Mouse (Mus musculus) 3T3-L1 (cell line): ENCODE measurements around the gene Wasf3.
"Not testable (repeated sequence)": the region's sequence is repeated elsewhere in the genome, so short reads cannot be mapped to it uniquely, and the experiment has no call there.

ENCODE experiments used
- DNase-seq: peaks from one replicate; pipeline ENCODE4 v3.0.0-alpha.2; 2015; ENCODE audit warnings: low read depth, low spot score

Wasf3 gene

DNA sequence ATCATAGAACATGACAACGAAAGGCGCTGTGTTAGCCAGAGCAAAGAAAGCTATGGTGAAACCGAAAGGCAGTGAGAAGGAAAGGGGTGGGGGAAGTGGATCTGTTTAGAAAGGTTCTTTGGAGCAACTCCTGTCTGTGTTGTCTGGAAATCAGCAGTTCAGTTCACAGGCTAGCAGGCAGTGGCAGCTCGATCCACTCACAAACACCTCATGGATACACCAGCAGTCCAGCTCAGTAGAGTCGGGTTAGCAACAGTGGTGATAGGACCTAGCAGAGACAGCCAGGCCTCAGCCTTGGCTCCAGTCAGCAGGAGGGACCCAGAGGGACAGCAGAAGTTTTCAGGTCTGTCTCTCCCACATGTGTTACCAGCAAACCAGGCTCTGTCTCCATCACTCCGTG is 16.2 kb downstream of the Wasf3 start:
- DNase-seq: not testable (repeated sequence)

DNA sequence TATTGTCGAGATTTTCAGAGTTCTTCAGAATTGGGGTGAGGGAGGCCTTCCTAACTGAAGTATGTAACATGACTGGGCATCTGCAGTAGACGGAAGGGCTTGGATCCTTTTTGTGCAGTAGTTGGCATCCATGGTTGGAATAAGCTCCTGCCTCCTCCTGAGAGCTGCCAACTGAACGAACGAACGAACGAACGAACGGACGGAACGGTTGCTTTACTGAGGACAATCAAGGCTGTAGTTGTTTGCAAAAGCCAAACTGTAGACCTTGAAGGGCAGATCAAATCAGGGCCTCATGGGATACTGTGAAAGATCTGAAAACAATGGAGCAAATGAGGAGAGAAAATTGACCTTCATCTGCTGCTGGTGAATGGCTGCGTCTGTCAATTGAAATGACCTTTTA is 17.5 kb downstream of the Wasf3 start:
- DNase-seq: no peak

DNA sequence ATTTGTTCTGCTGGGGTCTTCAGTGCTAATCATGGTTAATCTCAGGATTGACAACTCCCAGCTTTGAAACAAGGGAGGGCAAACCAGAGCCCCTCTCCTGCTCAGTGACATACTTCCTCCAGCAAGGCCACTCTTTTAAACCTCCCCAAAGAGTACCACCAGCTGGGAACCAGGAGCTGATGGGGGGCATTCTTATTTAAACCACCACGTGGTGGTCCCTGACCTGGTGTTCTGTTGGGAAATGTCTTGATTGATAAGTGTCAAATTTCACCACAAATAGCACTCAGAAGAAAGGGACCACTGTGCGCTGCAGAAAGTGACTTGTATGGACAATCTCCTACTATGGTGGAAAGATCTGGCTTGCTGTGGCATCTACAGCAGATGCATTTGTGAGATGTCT is 19.1 kb downstream of the Wasf3 start:
- no peak for DNase-seq

DNA sequence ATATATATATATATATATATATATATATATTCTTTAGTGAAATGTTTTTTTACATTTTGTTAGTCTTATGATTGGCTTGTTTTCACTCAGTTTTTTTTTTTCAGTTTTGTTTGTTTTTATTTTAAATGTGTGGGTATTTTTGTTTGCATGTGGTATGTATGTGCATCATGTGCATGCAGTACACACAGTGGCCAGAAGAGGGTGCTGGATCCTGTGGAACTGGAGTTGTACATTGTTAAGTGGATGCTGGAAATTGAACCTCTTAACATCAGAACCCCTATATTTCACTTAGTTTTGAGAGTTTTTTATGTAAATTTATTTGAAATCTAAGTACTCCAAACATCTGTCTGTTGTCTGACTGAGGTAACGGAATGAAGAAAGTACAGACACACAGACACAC is 21.3 kb downstream of the Wasf3 start:
- DNase-seq: peak; percentile 21

DNA sequence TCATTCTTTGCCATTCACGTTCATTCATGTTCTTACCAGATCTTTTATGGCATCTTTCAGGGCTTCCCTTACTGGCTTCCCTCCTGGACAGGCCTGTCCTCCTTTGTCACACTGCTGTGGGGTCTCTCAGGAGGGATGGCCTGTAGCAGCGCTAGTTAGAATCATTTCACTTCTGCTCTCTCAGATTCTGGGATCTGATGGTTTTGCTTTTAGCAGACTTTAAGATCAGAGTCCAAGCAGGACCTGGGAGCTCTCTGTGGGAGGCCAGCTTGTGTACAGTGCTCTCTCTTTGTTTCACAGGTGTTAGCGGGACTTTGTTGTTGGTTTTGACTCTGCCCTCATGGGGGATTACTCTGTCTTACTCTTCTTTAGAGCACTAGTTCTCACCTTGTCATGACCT is 23.0 kb downstream of the Wasf3 start:
- DNase-seq: no peak

DNA sequence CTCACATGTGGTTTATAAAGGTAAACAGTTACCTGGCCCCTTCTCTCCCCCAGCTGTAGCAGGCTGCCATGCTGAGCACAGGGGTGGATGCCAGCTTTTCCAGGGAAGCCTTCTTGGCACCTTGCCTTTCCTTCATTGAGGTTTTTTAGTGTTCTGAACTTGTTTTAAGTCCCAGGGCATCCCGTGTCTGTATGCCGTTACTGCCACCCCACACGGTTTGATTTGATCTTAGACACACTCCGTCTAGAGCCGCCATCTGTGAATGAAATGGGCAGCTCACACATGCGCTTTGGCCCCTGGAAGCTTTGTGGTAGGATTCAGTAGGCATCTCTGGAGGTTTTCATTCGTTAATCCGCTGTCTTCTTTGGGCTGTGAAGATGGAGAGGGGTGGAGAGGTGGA is 23.8 kb downstream of the Wasf3 start:
- DNase-seq: no peak

DNA sequence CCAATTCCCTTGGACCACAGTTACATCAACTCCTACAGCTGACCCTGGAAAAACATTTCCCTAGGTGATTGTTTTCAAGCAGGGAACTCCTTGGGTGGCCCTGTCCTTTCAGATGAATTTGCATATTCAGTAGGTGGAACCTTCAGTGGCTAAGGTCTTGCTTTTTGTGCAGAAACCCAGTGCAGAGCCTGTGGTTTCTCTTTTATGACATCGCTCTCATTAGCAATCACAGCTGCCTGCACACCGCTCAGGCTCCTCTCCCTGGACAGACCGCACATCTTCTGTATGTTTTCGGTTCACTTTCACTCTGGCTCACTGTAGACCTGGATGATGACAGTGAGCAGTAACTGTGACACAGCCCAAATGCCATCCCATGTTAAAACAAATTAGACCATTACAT is 26.0 kb downstream of the Wasf3 start:
- DNase-seq: no peak

DNA sequence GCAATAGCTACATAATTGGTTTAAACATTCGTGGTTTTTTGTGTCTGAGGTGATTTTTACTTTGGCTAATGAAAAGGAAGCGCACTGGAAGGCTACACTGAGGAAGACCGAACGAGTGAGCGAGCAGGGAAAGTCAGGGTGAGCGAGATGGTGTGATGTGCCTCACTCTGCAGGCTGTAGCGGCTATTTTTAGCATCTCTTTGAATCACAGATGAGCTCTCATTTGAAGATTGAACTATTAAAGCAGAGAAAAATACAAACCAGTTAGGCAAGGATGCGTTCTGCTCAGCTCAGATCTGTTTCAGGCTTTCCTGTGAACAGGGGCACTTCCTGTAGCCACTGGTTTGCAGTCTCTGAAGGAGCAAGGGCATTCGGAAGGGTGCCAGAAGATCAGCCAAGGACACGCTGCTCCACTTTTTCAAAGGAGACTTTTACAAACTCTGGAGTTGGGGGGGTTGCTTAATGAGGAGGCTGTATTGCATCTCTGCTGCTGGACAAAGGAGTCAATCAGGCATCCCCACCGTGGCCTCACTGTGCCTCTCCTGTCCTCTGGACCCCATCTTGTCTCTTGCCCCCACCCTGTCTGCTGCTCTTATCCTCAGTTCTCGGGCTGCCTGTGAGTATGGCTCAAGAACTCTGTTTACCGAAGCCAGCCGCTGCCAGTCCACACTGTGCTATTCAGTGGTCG is 28.1 kb downstream of the Wasf3 start:
- no peak for DNase-seq

DNA sequence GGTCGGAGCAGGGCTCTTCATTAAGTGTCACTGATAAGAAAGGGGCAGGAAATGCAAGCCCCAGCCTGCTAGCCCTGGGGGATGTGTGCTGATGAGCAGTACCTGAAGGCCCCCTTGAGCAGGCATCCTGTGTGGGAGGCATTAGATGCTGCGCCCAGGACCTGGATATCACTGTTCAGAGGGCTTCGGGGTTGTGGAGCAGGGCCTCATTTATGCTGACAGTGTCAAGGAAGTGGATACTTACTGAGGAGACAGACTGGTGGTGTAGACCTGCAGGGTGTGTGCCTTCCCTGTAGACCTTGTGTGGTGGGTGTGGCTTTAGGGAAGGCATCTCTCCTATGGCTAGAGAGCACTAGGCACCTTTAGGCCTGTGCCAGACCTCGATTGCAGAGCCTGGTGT is 29.8 kb downstream of the Wasf3 start:
- no peak for DNase-seq

DNA sequence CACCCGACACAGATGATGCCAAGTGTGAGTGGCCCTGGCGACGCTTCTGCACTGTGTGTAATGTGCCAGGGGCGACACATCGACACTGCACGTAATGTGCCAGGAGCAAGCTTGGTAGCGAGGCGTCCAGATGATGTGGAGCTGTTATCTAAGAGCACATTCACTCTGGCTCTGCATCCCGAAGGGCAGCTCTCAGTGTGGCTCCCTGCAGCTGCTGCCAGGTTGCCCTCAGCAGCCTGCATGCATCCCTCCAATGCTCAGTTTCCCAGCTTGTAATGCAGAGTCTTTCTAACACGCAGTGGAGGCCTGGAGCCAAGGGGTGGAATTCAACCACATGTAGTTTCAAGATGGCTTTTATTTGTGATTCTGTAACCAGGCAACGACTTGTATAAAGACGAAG is 30.4 kb downstream of the Wasf3 start:
- no peak for DNase-seq

DNA sequence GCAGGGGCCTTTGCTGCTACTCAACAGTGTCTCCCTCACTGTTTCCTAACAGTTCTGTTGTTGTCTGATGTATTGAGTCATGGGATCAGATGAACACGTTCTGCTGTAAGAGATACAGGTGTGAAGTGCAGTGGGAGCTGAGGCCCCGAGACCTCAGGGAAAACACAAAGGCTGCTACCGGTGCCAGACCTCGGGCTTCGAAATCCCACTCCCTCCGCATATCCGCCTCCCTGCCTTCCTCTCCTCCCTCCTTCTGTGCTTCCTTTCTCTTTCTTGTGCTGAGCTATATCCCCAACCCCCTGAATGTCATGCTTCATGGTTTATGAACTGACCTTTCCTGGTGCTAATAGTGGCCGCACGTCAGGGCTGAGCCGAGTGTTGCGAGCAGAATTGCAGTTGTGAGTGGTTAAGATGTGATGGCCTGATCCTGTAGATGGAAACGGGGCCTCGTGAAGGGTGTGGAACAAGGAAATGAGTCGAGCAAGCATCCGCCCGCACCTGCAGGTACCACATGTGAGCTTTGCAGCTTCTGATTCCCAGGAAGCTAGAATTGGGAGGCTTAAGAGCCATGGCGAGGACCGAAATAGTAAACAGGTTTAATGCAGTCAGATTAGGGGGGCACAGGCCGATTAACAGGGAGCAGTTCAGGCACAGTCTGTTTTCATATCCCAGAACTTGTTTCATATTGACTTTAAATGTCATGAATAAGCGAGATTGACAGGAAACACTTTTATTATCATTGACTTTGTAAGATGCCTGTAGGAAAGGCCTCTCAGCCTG is 31.7 kb downstream of the Wasf3 start:
- no peak for DNase-seq

DNA sequence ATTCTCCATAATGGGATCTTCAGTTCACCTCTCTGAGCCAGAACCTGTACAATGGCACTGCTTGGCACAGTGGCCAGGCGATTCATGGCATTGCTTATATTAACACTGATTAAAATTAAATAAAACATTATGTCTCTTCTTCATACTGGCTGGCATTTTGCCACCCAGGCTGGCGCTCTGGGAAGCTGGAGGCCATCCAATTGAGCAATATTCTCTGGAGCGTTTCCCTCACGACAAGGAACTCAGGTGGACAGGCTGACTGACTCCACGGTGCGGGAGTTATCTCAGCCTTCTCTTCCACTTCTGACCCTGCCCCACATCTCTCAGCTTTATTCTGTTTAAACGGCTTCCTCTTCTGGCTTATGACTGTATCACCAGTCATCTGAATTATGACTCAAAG is 33.3 kb downstream of the Wasf3 start:
- no peak for DNase-seq

DNA sequence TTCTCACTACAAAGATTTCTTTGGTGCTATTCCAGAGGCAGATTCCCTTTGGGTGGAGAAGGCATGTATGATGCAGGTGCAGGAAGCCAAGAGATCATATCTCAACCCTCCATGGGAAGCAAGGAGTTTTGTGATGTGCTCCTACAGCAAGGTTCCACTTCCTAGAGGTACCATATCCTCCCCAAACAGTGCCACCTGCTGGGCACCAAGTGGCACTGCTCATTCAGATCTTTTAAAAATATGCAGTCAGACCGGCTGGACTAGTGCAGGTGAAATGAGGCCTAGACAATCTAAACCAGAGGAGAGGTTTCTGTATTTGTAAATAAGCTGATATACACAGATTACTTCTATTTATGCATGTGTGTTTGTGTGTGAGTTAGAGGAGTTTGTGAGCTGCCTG is 35.3 kb downstream of the Wasf3 start:
- peak; percentile 39 for DNase-seq

DNA sequence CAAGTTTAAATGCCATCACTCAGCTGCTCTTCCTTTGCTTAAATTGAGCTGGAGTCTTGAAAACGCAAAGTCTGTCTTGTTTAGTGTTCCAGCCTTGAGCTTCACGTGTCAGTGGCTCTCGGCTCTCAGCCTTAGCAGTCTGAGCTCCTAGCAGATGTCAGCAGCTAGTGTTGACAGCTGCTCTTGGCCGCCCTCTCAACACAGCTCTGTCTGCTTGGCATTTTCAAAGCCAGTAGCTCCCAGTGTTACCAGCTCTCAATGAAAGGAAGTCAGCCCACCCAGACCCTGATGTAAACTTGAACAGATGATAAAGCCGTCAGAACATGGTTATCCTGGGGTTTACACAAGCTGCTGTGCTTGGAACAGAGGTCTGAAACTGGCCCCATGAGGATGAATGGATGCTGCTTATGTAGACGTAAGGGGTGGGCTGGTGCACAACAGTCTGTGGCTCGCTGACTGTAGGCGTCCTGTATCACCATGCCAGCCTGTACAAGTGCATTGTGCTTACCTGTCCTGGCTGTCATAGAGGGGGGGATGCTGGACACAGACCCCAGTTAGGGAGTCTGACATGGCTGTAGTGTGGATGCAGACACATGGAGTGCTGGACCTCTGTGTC is 40.0 kb downstream of the Wasf3 start:
- no peak for DNase-seq

DNA sequence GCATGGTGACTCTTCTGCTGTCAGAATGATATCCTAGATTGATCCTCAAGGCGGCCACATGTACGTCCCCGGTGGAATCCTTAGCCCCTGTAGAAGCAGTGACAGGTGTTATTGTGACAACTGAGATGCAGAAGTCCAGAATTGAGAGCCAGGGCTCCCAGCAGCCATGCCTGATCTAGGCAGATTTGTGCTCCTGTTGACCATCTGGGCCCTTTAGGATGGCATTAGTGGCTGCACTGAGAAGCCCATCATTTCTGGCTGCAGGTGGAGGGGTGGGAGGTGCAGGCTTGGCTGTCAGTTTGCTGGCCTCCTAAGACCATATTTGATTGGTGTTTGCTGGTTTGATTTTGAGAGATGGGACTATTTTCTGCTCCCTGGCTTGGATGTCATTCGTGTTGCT is 40.9 kb downstream of the Wasf3 start:
- DNase-seq: no peak

DNA sequence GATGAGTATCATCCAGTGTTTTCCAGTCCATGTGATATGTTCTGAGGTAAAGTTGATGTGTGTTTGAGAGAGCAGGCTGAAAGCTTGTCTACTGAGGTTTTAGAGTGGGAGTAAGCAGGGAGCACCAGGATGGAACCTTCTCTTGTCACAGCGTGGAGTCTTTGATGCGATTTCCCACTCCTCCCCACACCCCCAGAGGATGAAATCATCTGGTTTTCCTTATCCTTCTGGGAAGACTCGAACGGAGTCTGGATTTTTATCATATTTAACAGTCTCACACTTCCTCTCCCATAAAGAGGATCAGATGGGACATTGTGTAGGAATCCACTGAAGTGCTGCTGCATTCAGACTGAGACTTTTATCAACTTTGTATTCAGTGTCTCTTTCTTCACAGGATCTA is 43.3 kb downstream of the Wasf3 start:
- DNase-seq: no peak

DNA sequence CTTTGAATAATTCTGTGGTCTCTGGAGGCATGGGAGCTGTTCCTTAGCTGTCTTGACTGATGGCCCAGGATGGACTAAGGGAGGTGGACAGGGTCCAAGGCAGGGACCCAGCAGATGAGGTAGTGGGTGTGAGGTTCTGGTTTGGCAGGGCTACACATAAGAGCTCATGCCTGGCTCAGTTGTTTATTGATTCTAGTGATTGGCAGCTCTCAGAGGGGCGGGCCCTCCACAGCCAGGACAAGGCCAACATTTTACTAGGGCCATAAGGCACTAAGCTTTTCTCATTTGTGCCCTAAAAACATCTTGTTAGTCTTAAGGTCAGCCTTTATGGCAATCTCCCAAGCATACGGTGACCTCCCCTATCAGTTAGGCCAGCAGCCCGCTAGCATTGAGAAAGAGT is 47.0 kb downstream of the Wasf3 start:
- no peak for DNase-seq

DNA sequence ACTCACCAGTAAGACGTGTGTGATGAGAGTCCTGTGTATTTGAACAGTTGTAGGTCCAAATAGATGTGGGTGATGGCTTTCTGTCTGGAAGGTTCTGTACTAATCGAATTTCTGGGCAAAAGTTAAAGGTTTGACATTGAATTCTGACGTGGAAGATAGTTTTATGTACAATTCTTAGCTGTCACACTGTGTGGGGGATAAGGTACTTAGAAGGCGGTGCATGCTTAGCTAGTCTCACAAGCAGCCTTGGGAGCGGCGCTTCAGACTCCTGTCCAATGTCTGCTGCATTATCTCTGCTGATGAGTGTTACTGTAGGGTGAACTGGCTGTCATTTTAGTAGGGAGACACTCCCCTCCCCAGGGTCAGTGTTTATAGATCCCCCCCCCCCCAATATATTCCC is 47.7 kb downstream of the Wasf3 start:
- no peak for DNase-seq

DNA sequence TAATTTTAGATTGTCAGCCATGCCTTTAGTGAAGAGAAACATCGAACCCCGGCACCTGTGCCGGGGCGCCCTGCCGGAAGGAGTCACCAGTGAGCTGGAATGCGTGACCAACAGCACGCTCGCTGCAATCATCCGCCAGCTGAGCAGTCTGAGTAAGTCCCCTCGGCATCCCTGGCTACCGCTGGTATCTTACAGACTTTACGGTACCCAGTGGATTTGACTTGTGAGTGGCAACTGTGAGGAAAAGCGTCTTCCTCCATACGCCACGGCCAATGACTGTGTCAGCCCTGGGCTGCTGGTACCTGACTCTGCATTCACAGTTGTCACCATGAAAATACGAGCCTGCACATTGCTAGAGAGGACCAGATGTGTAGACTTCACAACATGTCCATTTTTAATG is 50.5 kb downstream of the Wasf3 start:
- no peak for DNase-seq

DNA sequence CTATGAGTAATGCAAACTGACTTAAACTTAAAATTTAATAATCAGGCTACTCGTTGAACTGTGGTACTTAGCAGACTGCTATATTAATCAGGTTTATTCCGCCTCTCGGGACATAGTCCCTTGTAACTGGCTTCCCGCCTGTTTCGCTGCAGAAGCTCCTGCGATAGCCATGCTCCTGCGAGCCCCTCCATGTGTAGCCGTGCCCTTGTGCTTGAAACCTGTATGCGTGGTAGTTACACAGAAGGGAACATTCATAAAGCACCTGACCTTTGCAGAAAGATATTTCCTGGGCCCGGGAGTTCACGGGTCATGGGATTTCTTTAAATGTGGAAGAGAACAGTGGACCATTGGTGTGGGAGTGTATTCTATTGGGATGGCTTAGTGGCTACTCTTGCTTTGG is 52.0 kb downstream of the Wasf3 start:
- DNase-seq: no peak

DNA sequence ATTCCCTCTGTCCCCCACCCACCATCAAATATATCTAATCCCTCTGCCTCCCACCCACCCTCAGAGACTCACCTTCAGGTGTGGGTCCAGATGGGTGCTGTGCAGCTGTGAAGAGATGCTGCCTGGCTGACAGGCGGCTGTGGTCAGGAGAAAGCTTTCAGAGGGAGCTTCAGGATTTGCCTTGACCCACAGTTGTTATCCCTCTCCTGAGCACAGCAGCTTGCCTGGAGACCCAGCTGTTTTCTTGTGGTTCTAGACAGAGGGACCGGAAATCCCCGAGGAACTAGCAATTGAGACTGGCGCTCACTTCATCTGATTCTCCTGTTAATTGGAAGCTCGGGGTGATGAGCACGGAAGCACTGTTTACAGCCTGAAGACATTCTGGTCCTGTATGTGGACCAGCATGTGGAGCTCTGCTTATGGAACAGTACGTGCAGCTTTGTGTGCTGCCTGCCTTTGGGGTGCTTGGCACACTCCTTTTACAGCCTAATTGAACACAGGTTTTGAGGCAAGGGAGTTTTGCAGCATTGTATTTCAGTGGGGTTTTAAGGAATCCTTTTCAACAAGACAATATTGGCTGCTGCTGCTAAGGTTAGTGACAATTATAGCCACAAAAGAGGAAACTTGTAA is 54.5 kb downstream of the Wasf3 start:
- DNase-seq: no peak

DNA sequence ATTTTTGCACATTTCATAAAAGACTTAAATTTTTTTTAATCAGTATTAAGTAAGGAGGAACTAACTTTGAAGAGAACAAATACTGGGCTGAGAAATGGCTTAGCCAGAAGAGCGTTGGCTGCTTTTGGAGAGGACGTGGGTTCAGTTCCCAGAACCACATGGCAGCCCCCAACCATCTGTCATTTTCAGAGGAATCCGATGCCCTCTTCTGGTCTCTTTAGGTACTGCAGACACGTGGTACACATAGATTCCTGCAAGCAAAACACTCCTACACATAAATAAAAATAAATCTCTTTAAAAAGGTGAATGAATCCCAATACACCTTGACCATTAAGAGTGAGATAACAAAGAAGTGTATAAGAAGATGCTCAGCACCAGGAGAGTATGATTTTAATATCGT is 55.5 kb downstream of the Wasf3 start:
- peak; percentile 13 for DNase-seq

DNA sequence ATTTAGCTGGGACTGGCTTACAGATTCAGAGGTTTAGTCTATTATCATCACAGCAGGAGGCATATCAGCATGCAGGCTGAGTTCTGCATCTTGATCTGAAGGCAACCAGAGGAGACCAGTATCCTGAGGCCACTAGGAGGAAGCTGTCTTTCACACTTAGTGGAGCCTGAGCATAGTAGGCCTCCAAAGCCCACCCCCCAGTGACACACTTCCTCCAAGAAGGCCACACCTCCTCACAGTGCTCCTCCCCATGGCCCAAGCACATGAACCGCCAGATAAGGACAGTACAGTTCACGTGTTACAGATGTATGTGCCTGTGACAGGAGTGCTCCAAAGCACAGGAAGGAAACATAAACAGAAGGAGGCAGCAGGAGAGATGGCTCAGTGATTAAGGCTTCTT is 58.0 kb downstream of the Wasf3 start:
- DNase-seq: no peak
